Mouse (Mus musculus): ENCODE measurements around the gene Hjurp. TPM values are rescaled to one million over a fixed set of nuclear protein-coding genes. Genes with fewer than 3 reads are reported as not detected.

Gene Hjurp
- polyA plus RNA-seq, 1 experiment from 2014 or later, result 21.9 TPM

GRCm38 (mm10) chr1:88234646-88235045, 42.8 kb downstream of the Hjurp start:
- Histone ChIP-seq H3K4me1 (ENCODE audit: insufficient read depth, low read depth, low read length) (no peaks in the 10 kb centered on the region), H3K4me2 (replicated peaks; ENCODE audit: low read depth, low read length) (no peak overlapping the region), H3K4me3 (ENCODE audit: low read depth, low read length) (no peak overlapping the region), H3K9me3 (ENCODE audit: low read length) (peaks cover 72% of the 10 kb centered on the region), H3K36me3 (ENCODE audit: insufficient read depth, low read length) (no peaks in the 10 kb centered on the region), H3K9ac (replicated peaks; ENCODE audit: low read depth) (no peak overlapping the region), H3K27me3 (replicated peaks; ENCODE audit: insufficient read depth, low read length) (no peaks in the 10 kb centered on the region), H3K27ac (ENCODE audit: low read length) (no peak overlapping the region)
- 39% methylated on average over 5 of the region's 5 CpGs for WGBS
- DNase-seq (ENCODE audit: low spot score), result no peak
- no peak for ATAC-seq
- TF ChIP-seq EP300 (IDR thresholded peaks at IDR 0.05) (no peak), CTCF (IDR thresholded peaks at IDR 0.05) (no peak)

- H3K4me1 ChIP-seq (ENCODE audit: insufficient read depth, low read depth, low read length), result no peaks in the 10 kb centered on the region
- DNase-seq (ENCODE audit: low spot score), result no peak
- H3K4me2 ChIP-seq (replicated peaks; ENCODE audit: low read depth, low read length), result no peak overlapping the region
- no peak overlapping the region for H3K4me3 ChIP-seq (ENCODE audit: low read depth, low read length)
- TF ChIP-seq CTCF (IDR thresholded peaks at IDR 0.05) (no peak), EP300 (IDR thresholded peaks at IDR 0.05) (no peak)
- no peak overlapping the region for H3K9ac ChIP-seq (replicated peaks; ENCODE audit: low read depth)
- H3K27me3 ChIP-seq (replicated peaks; ENCODE audit: insufficient read depth, low read length), result no peaks in the 10 kb centered on the region
- H3K36me3 ChIP-seq (ENCODE audit: insufficient read depth, low read length), result no peaks in the 10 kb centered on the region
- ATAC-seq, result no peak
- WGBS, result 56% methylated on average over 4 of the region's 4 CpGs
- H3K27ac ChIP-seq (ENCODE audit: low read length), result no peak overlapping the region
- H3K9me3 ChIP-seq (ENCODE audit: low read length), result peaks cover 72% of the 10 kb centered on the region
These were observed 43.2 kb downstream of the Hjurp start for GRCm38 (mm10) chr1:88234248-88234610.

- WGBS, result 64% methylated on average over 14 of the region's 14 CpGs
These were observed 43.8 kb downstream of the Hjurp start for GRCm38 (mm10) chr1:88233421-88234247.

GRCm38 (mm10) chr1:88232664-88233380, 44.6 kb downstream of the Hjurp start:
- TF ChIP-seq EP300 (IDR thresholded peaks at IDR 0.05) (no peak), CTCF (IDR thresholded peaks at IDR 0.05) (no peak)
- DNase-seq (ENCODE audit: low spot score), result no peak

More at GRCm38 (mm10) chr1:88233421-88234247, 43.8 kb downstream of the Hjurp start:
- TF ChIP-seq EP300 (IDR thresholded peaks at IDR 0.05) (no peak), CTCF (IDR thresholded peaks at IDR 0.05) (no peak)
- peaks cover 72% of the 10 kb centered on the region for H3K9me3 ChIP-seq (ENCODE audit: low read length)
- H3K9ac ChIP-seq (replicated peaks; ENCODE audit: low read depth), result no peak overlapping the region
- ATAC-seq (no peak; the same call in 1 of the 2 replicates), DNase-seq (ENCODE audit: low spot score) (no peak)
- H3K36me3 ChIP-seq (ENCODE audit: insufficient read depth, low read length), result no peaks in the 10 kb centered on the region
- no peak overlapping the region for H3K4me2 ChIP-seq (replicated peaks; ENCODE audit: low read depth, low read length)
- H3K4me1 ChIP-seq (ENCODE audit: insufficient read depth, low read depth, low read length), result no peaks in the 10 kb centered on the region
- no peak overlapping the region for H3K4me3 ChIP-seq (ENCODE audit: low read depth, low read length)
- no peak overlapping the region for H3K27ac ChIP-seq (ENCODE audit: low read length)
- no peaks in the 10 kb centered on the region for H3K27me3 ChIP-seq (replicated peaks; ENCODE audit: insufficient read depth, low read length)

GRCm38 (mm10) chr1:88231803-88232499, 45.5 kb downstream of the Hjurp start:
- 62% methylated on average over 7 of the region's 7 CpGs for WGBS
- peaks cover 74% of the 10 kb centered on the region for H3K9me3 ChIP-seq (ENCODE audit: low read length)
- H3K4me2 ChIP-seq (replicated peaks; ENCODE audit: low read depth, low read length), result no peak overlapping the region
- TF ChIP-seq CTCF (IDR thresholded peaks at IDR 0.05), result no peak
- no peak for TF ChIP-seq EP300 (IDR thresholded peaks at IDR 0.05)
- H3K4me1 ChIP-seq (ENCODE audit: insufficient read depth, low read depth, low read length), result no peaks in the 10 kb centered on the region
- ATAC-seq, result no peak
- H3K27me3 ChIP-seq (replicated peaks; ENCODE audit: insufficient read depth, low read length), result no peaks in the 10 kb centered on the region
- H3K9ac ChIP-seq (replicated peaks; ENCODE audit: low read depth), result no peak overlapping the region
- no peaks in the 10 kb centered on the region for H3K36me3 ChIP-seq (ENCODE audit: insufficient read depth, low read length)
- DNase-seq (ENCODE audit: low spot score), result no peak
- no peak overlapping the region for H3K27ac ChIP-seq (ENCODE audit: low read length)
- no peak overlapping the region for H3K4me3 ChIP-seq (ENCODE audit: low read depth, low read length)

More at GRCm38 (mm10) chr1:88232664-88233380, 44.6 kb downstream of the Hjurp start:
- no peak for ATAC-seq
- Histone ChIP-seq H3K27me3 (replicated peaks; ENCODE audit: insufficient read depth, low read length) (no peaks in the 10 kb centered on the region), H3K4me2 (replicated peaks; ENCODE audit: low read depth, low read length) (no peak overlapping the region), H3K9me3 (ENCODE audit: low read length) (peaks cover 75% of the 10 kb centered on the region), H3K27ac (ENCODE audit: low read length) (no peak overlapping the region), H3K4me1 (ENCODE audit: insufficient read depth, low read depth, low read length) (no peaks in the 10 kb centered on the region), H3K36me3 (ENCODE audit: insufficient read depth, low read length) (no peaks in the 10 kb centered on the region), H3K9ac (replicated peaks; ENCODE audit: low read depth) (no peak overlapping the region), H3K4me3 (ENCODE audit: low read depth, low read length) (no peak overlapping the region)
- 49% methylated on average over 3 of the region's 3 CpGs for WGBS
